Mouse (Mus musculus) gonadal fat pad, adult 2 months (tissue): ENCODE measurements around the gene Ssx2ip. TPM values are rescaled to one million over a fixed set of nuclear protein-coding genes. Genes with fewer than 3 reads are reported as not detected.
"Not testable (repeated sequence)": the region's sequence is repeated elsewhere in the genome, so short reads cannot be mapped to it uniquely, and the experiment has no call there.

Source experiments
- DNase-seq: peaks from one replicate; pipeline ENCODE4 v3.0.0-alpha.2; 2012; ENCODE audit warnings: low read depth
- polyA plus RNA-seq: library from polyadenylated mRNA; depleted of rRNA; stranded (reverse); fragments of >200 nt; gene quantifications from 2 replicates; pipeline ENCODE4 v1.2.3, GENCODE M21; 2012

Ssx2ip gene
- polyA plus RNA-seq, 1 experiment: 8.4 TPM

- no peak for DNase-seq
These were observed 672 bp upstream of the Ssx2ip start for GRCm38 (mm10) chr3:146403770-146404169.

- no peak for DNase-seq
These were observed 968 bp downstream of the Ssx2ip start for GRCm38 (mm10) chr3:146405213-146406006.

- DNase-seq: peak; percentile 74
These were observed 1.5 kb downstream of the Ssx2ip start for GRCm38 (mm10) chr3:146406007-146406341.

GRCm38 (mm10) chr3:146407086-146407721 is 2.8 kb downstream of the Ssx2ip start:
- no peak for DNase-seq

GRCm38 (mm10) chr3:146410114-146410513 is 5.7 kb downstream of the Ssx2ip start:
- DNase-seq: no peak

GRCm38 (mm10) chr3:146412008-146412407 is 7.6 kb downstream of the Ssx2ip start:
- DNase-seq: no peak

- DNase-seq: no peak
These were observed 8.0 kb downstream of the Ssx2ip start for GRCm38 (mm10) chr3:146412480-146412879.

- no peak for DNase-seq
These were observed 8.6 kb downstream of the Ssx2ip start for GRCm38 (mm10) chr3:146413016-146413415.

- DNase-seq: no peak
These were observed 9.6 kb downstream of the Ssx2ip start for GRCm38 (mm10) chr3:146413992-146414391.

GRCm38 (mm10) chr3:146414555-146414954 is 10.1 kb downstream of the Ssx2ip start:
- DNase-seq: no peak

GRCm38 (mm10) chr3:146417873-146418272 is 13.4 kb downstream of the Ssx2ip start:
- DNase-seq: no peak

GRCm38 (mm10) chr3:146418901-146419300 is 14.5 kb downstream of the Ssx2ip start:
- DNase-seq: no peak

GRCm38 (mm10) chr3:146419534-146419933 is 15.1 kb downstream of the Ssx2ip start:
- no peak for DNase-seq

GRCm38 (mm10) chr3:146419992-146420537 is 15.6 kb downstream of the Ssx2ip start:
- DNase-seq: no peak

GRCm38 (mm10) chr3:146421787-146422186 is 17.3 kb downstream of the Ssx2ip start:
- no peak for DNase-seq

GRCm38 (mm10) chr3:146423710-146424109 is 19.3 kb downstream of the Ssx2ip start:
- DNase-seq: no peak

GRCm38 (mm10) chr3:146424306-146424900 is 20.0 kb downstream of the Ssx2ip start:
- no peak for DNase-seq

GRCm38 (mm10) chr3:146425902-146426301 is 21.5 kb downstream of the Ssx2ip start:
- DNase-seq: no peak

GRCm38 (mm10) chr3:146426489-146426888 is 22.0 kb downstream of the Ssx2ip start:
- no peak for DNase-seq

- not testable (repeated sequence) for DNase-seq
These were observed 28.6 kb downstream of the Ssx2ip start for GRCm38 (mm10) chr3:146433063-146433462.

- DNase-seq: no peak
These were observed 29.4 kb downstream of the Ssx2ip start for GRCm38 (mm10) chr3:146433681-146434350.

- no peak for DNase-seq
These were observed 30.2 kb downstream of the Ssx2ip start for GRCm38 (mm10) chr3:146434686-146435085.
